Mouse (Mus musculus) kidney, embryonic 14.5 days (tissue): ENCODE measurements around the gene Wipf1. TPM values are rescaled to one million over a fixed set of nuclear protein-coding genes. Genes with fewer than 3 reads are reported as not detected.

ENCODE experiments used
- ATAC-seq: fragments of 200-750 bp; cut with Nextera tagmentation; 2 replicates; pipeline ENCODE4 v1.8.0; 2017; ENCODE audit warnings: moderate number of reproducible peaks, mild to moderate bottlenecking, moderate TSS enrichment, moderate library complexity; ENCODE audit not compliant: low FRiP score, low TSS enrichment
- H3K27ac ChIP-seq: fragments of 300-500 bp; sonication (generic); 2 replicates; pipeline ENCODE4 v1.5.1; 2014; ENCODE audit warnings: low read depth, mild to moderate bottlenecking, low read length, moderate library complexity, mixed read lengths
- H3K27me3 ChIP-seq: fragments of 300-500 bp; sonication (generic); 2 replicates; pipeline ENCODE4 v1.6.1; 2014; ENCODE audit warnings: mild to moderate bottlenecking, low read length; ENCODE audit not compliant: control insufficient read depth, insufficient read depth
- H3K36me3 ChIP-seq: fragments of 300-500 bp; sonication (generic); 2 replicates; pipeline ENCODE4 v1.6.1; 2014; ENCODE audit warnings: low read length, mixed read lengths; ENCODE audit not compliant: control insufficient read depth, insufficient read depth
- H3K4me1 ChIP-seq: fragments of 300-500 bp; sonication (generic); 2 replicates; pipeline ENCODE4 v1.6.1; 2014; ENCODE audit warnings: low read length, mixed read lengths; ENCODE audit not compliant: control insufficient read depth, insufficient read depth
- H3K4me2 ChIP-seq: fragments of 300-500 bp; sonication (generic); replicated peaks from 2 replicates; pipeline ENCODE4 v1.6.1; 2014; ENCODE audit warnings: low read depth, mild to moderate bottlenecking, low read length
- H3K4me3 ChIP-seq: fragments of 300-500 bp; sonication (generic); 2 replicates; pipeline ENCODE4 v1.5.1; 2014; ENCODE audit warnings: mild to moderate bottlenecking, low read length
- H3K9ac ChIP-seq: fragments of 300-500 bp; sonication (generic); 2 replicates; pipeline ENCODE4 v1.6.1; 2014; ENCODE audit warnings: low read depth, mild to moderate bottlenecking, low read length, moderate library complexity
- H3K9me3 ChIP-seq: fragments of 300-500 bp; sonication (generic); 2 replicates; pipeline ENCODE4 v1.6.1; 2016; ENCODE audit warnings: low read length; ENCODE audit not compliant: control insufficient read depth
- WGBS: fragments of 180-500 bp; shearing (Covaris S2); extraction: QIAGEN DNeasy Blood & Tissue Kit; methylation state at CpG from one replicate; pipeline ENCODE4 v1.1.7; 2014; 5-methylcytosine and 5-hydroxymethylcytosine counted together
- polyA plus RNA-seq: library from polyadenylated mRNA; unstranded; fragments of >200 nt; fragmentation: Nextera tagmentation; extraction: Ambion mirVana; gene quantifications from 2 replicates; pipeline ENCODE4 v1.2.1, GENCODE M21; 2014

The Wipf1 gene
- polyA plus RNA-seq, 1 experiment from 2014 or later, result 12.9 TPM

- Histone ChIP-seq H3K27me3 (no peaks in the 10 kb centered on the region), H3K4me1 (no peaks in the 10 kb centered on the region), H3K9ac (no peak overlapping the region), H3K4me2 (no peak overlapping the region), H3K9me3 (no peaks in the 10 kb centered on the region), H3K27ac (no peak overlapping the region), H3K4me3 (no peak overlapping the region), H3K36me3 (no peaks in the 10 kb centered on the region)
- 91% methylated on average over 2 of the region's 2 CpGs for WGBS
- ATAC-seq, result no peak
These were observed 57.4 kb downstream of the Wipf1 start for GRCm38 (mm10) chr2:73472130-73472529.

- no peak for ATAC-seq
- Histone ChIP-seq H3K4me1 (no peaks in the 10 kb centered on the region), H3K27me3 (no peaks in the 10 kb centered on the region), H3K27ac (no peak overlapping the region), H3K4me2 (no peak overlapping the region), H3K4me3 (no peak overlapping the region), H3K9ac (no peak overlapping the region), H3K9me3 (no peaks in the 10 kb centered on the region), H3K36me3 (no peaks in the 10 kb centered on the region)
- 84% methylated on average over 10 of the region's 10 CpGs for WGBS
These were observed 59.3 kb downstream of the Wipf1 start for GRCm38 (mm10) chr2:73470146-73470630.

GRCm38 (mm10) chr2:73469552-73469951 is 60.0 kb downstream of the Wipf1 start:
- Histone ChIP-seq H3K36me3 (no peaks in the 10 kb centered on the region), H3K4me3 (no peak overlapping the region), H3K9me3 (no peaks in the 10 kb centered on the region), H3K27me3 (no peaks in the 10 kb centered on the region), H3K27ac (no peak overlapping the region), H3K4me1 (no peaks in the 10 kb centered on the region), H3K9ac (no peak overlapping the region), H3K4me2 (no peak overlapping the region)
- ATAC-seq, result no peak
- 91% methylated on average over 6 of the region's 6 CpGs for WGBS

- Histone ChIP-seq H3K27ac (no peak overlapping the region), H3K36me3 (no peaks in the 10 kb centered on the region), H3K4me2 (no peak overlapping the region), H3K27me3 (no peaks in the 10 kb centered on the region), H3K9me3 (no peaks in the 10 kb centered on the region), H3K4me3 (no peak overlapping the region), H3K4me1 (0 out of 2 replicates have a peak, but pooled peaks cover under 1% of the 10 kb centered on the region), H3K9ac (no peak overlapping the region)
- WGBS, result 95% methylated on average over 5 of the region's 5 CpGs
- no peak for ATAC-seq
These were observed 60.5 kb downstream of the Wipf1 start for GRCm38 (mm10) chr2:73468993-73469392.

- Histone ChIP-seq H3K27me3 (no peaks in the 10 kb centered on the region), H3K4me3 (no peak overlapping the region), H3K27ac (no peak overlapping the region), H3K4me2 (no peak overlapping the region), H3K4me1 (peaks cover 7% of the 10 kb centered on the region; the same call in 1 of the 2 replicates), H3K36me3 (no peaks in the 10 kb centered on the region), H3K9ac (no peak overlapping the region), H3K9me3 (no peaks in the 10 kb centered on the region)
- ATAC-seq, result no peak
- 75% methylated on average over 7 of the region's 7 CpGs for WGBS
These were observed 62.3 kb downstream of the Wipf1 start for GRCm38 (mm10) chr2:73467071-73467851.

GRCm38 (mm10) chr2:73466481-73466880 is 63.1 kb downstream of the Wipf1 start:
- Histone ChIP-seq H3K27me3 (no peaks in the 10 kb centered on the region), H3K4me3 (no peak overlapping the region), H3K9me3 (no peaks in the 10 kb centered on the region), H3K9ac (no peak overlapping the region), H3K4me1 (peaks cover 7% of the 10 kb centered on the region; the same call in 1 of the 2 replicates), H3K4me2 (no peak overlapping the region), H3K36me3 (no peaks in the 10 kb centered on the region), H3K27ac (no peak overlapping the region)
- ATAC-seq, result no peak
- WGBS, result 93% methylated on average over 10 of the region's 10 CpGs

- ATAC-seq, result no peak
- H3K4me1 ChIP-seq, result peaks cover 7% of the 10 kb centered on the region; the same call in 1 of the 2 replicates
- H3K27me3 ChIP-seq, result no peaks in the 10 kb centered on the region
- no peak overlapping the region for H3K4me2 ChIP-seq
- no peaks in the 10 kb centered on the region for H3K36me3 ChIP-seq
- WGBS, result 29% methylated on average over 7 of the region's 7 CpGs
- H3K9me3 ChIP-seq, result no peaks in the 10 kb centered on the region
- H3K4me3 ChIP-seq, result no peak overlapping the region
- H3K27ac ChIP-seq, result no peak overlapping the region
- no peak overlapping the region for H3K9ac ChIP-seq
These were observed 65.9 kb downstream of the Wipf1 start for GRCm38 (mm10) chr2:73463431-73464194.

GRCm38 (mm10) chr2:73462757-73463339 is 66.7 kb downstream of the Wipf1 start:
- Histone ChIP-seq H3K9me3 (no peaks in the 10 kb centered on the region), H3K4me2 (no peak overlapping the region), H3K27me3 (no peaks in the 10 kb centered on the region), H3K4me1 (peaks cover 7% of the 10 kb centered on the region; the same call in 1 of the 2 replicates), H3K27ac (no peak overlapping the region), H3K36me3 (no peaks in the 10 kb centered on the region), H3K4me3 (no peak overlapping the region), H3K9ac (no peak overlapping the region)
- 88% methylated on average over 12 of the region's 12 CpGs for WGBS
- no peak for ATAC-seq
